Mouse (Mus musculus): ENCODE results near the gene Sdc3. TPM values are rescaled to one million over a fixed set of nuclear protein-coding genes. Genes with fewer than 3 reads are reported as not detected.
A peak's percentile ranks its signal among the peaks of the same experiment; 100 is the strongest.

Gene Sdc3
- total RNA-seq, 2 experiments from 2014 or later = 23.3 to 25.2 TPM

- intact Hi-C loops (cut with DNase I; ENCODE audit: low total_unique reads) = no loop called here
- no peak for DNase-seq
Measured at GRCm38 (mm10) chr4:130813958-130814357, 21.6 kb downstream of the Sdc3 start.

GRCm38 (mm10) chr4:130814742-130815330 is 22.5 kb downstream of the Sdc3 start:
- intact Hi-C loops (cut with DNase I; ENCODE audit: low total_unique reads) = no loop called here
- DNase-seq = no peak

GRCm38 (mm10) chr4:130815860-130816259 is 23.5 kb downstream of the Sdc3 start:
- DNase-seq = peak; percentile 49
- intact Hi-C loops (cut with DNase I; ENCODE audit: low total_unique reads) = no loop called here

- intact Hi-C loops (cut with DNase I; ENCODE audit: low total_unique reads) = no loop called here
- DNase-seq = no peak
Measured at GRCm38 (mm10) chr4:130819806-130820205, 27.5 kb downstream of the Sdc3 start.

GRCm38 (mm10) chr4:130820594-130821255 is 28.4 kb downstream of the Sdc3 start:
- intact Hi-C loops (cut with DNase I; ENCODE audit: low total_unique reads) = no loop called here
- no peak for DNase-seq

- peak; percentile 70 for DNase-seq
- intact Hi-C loops (cut with DNase I; ENCODE audit: low total_unique reads) = no loop called here
Measured at GRCm38 (mm10) chr4:130828851-130829673, 36.7 kb downstream of the Sdc3 start.

- intact Hi-C loops (cut with DNase I; ENCODE audit: low total_unique reads) = no loop called here
- no peak for DNase-seq
Measured at GRCm38 (mm10) chr4:130834122-130834521, 41.8 kb downstream of the Sdc3 start.

- DNase-seq = no peak
- intact Hi-C loops (cut with DNase I; ENCODE audit: low total_unique reads) = no loop called here
Measured at GRCm38 (mm10) chr4:130835550-130835949, 43.2 kb downstream of the Sdc3 start.

GRCm38 (mm10) chr4:130836281-130837061 is 44.1 kb downstream of the Sdc3 start:
- intact Hi-C loops (cut with DNase I; ENCODE audit: low total_unique reads) = no loop called here
- no peak for DNase-seq

GRCm38 (mm10) chr4:130838585-130838984 is 46.2 kb downstream of the Sdc3 start:
- peak; percentile 34 for DNase-seq
- intact Hi-C loops (cut with DNase I; ENCODE audit: low total_unique reads) = no loop called here

- no peak for DNase-seq
- intact Hi-C loops (cut with DNase I; ENCODE audit: low total_unique reads) = no loop called here
Measured at GRCm38 (mm10) chr4:130841107-130841840, 48.9 kb downstream of the Sdc3 start.

- intact Hi-C loops (cut with DNase I; ENCODE audit: low total_unique reads) = no loop called here
- no peak for DNase-seq
Measured at GRCm38 (mm10) chr4:130848814-130849213, 56.5 kb downstream of the Sdc3 start.

GRCm38 (mm10) chr4:130857661-130858060 is 65.3 kb downstream of the Sdc3 start:
- intact Hi-C loops (cut with DNase I; ENCODE audit: low total_unique reads) = no loop called here
- DNase-seq = no peak

GRCm38 (mm10) chr4:130858880-130859279 is 66.5 kb downstream of the Sdc3 start:
- intact Hi-C loops (cut with DNase I; ENCODE audit: low total_unique reads) = no loop called here
- no peak for DNase-seq

GRCm38 (mm10) chr4:130859467-130859866 is 67.1 kb downstream of the Sdc3 start:
- intact Hi-C loops (cut with DNase I; ENCODE audit: low total_unique reads) = no loop called here
- no peak for DNase-seq

GRCm38 (mm10) chr4:130860902-130861652 is 68.7 kb downstream of the Sdc3 start:
- intact Hi-C loops (cut with DNase I; ENCODE audit: low total_unique reads) = no loop called here
- DNase-seq = no peak

GRCm38 (mm10) chr4:130861653-130862208 is 69.4 kb downstream of the Sdc3 start:
- peak; percentile 55 for DNase-seq
- intact Hi-C loops (cut with DNase I; ENCODE audit: low total_unique reads) = no loop called here

- no peak for DNase-seq
- intact Hi-C loops (cut with DNase I; ENCODE audit: low total_unique reads) = no loop called here
Measured at GRCm38 (mm10) chr4:130862538-130862937, 70.2 kb downstream of the Sdc3 start.
